Mouse (Mus musculus): ENCODE data around the gene Tmem117. TPM values are rescaled to one million over a fixed set of nuclear protein-coding genes. Genes with fewer than 3 reads are reported as not detected.

Gene Tmem117
- polyA plus RNA-seq, 1 experiment, result 5.2 TPM

DNA sequence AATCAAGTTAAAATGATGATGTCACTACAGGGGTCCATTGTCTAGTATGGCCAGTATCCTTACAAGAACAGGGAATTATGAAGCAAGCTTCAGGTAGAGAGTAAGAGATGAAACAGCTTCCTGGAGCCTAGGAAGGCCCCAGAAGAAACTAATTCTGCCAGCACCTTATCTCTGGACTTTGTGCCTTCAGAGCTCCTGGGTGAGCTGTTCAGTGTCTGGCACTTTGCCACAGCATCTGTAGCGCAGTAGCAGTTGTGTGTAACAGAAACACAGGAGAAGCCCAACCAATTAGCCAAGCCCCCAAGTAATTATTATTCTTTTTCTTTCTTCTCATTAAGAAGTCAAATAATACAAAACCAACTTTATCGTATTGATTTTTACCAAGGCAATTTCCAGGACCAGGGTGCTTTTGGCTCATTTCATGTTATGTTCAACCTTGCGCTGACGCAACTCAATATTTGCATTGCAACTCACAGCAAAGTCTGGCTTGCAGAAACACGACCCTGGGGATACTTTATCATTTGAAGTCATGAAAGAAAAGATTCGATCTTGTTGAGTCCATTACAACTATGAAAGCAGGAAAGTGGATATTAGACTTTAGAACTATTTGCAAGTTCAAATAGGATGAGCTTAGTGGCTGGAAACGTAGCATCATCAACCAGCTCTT is 322.5 kb downstream of the Tmem117 start:
- no peak overlapping the region for H3K27ac ChIP-seq (ENCODE audit: insufficient read depth, low read depth, low read length)
- no peaks in the 10 kb centered on the region for H3K36me3 ChIP-seq (ENCODE audit: control insufficient read depth, insufficient read depth, low read length)
- H3K4me3 ChIP-seq (ENCODE audit: low read depth, low read length), result no peak overlapping the region
- TF ChIP-seq CTCF (IDR thresholded peaks at IDR 0.05; ENCODE audit: extremely low read depth, insufficient read length, insufficient replicate concordance, low read depth, low read length) (no peak), POLR2A (IDR thresholded peaks at IDR 0.05; ENCODE audit: low read depth, low read length) (no peak)
- no peaks in the 10 kb centered on the region for H3K27me3 ChIP-seq (ENCODE audit: control insufficient read depth, insufficient read depth, low read length)
- H3K4me1 ChIP-seq (ENCODE audit: control insufficient read depth, insufficient read depth, insufficient read length, low read length), result no peaks in the 10 kb centered on the region
- 32% methylated on average over 7 of the region's 7 CpGs for WGBS

DNA sequence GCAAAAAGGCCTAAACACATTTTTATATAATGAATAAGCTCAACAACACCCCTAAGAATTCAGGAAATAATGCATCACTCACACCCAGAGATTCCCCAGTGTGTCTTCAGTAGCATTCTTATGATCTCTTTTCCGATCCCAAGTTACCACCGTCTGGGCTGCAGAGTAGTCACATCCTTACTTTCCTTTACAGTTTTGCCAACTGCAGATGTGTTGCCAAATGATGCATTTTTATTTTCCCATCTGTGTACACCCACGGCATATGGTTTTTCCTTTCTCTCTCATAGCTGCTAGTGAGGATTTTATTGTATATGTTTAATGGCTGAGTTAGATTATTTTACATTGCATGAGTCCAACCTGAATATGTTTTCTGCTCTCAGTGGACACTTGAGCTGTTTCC is 327.7 kb downstream of the Tmem117 start:
- Histone ChIP-seq H3K27ac (ENCODE audit: insufficient read depth, low read depth, low read length) (no peak overlapping the region), H3K4me1 (ENCODE audit: control insufficient read depth, insufficient read depth, insufficient read length, low read length) (no peaks in the 10 kb centered on the region; the same call in 1 of the 2 replicates), H3K27me3 (ENCODE audit: control insufficient read depth, insufficient read depth, low read length) (no peaks in the 10 kb centered on the region), H3K36me3 (ENCODE audit: control insufficient read depth, insufficient read depth, low read length) (no peaks in the 10 kb centered on the region), H3K4me3 (ENCODE audit: low read depth, low read length) (no peak overlapping the region)
- TF ChIP-seq CTCF (IDR thresholded peaks at IDR 0.05; ENCODE audit: extremely low read depth, insufficient read length, insufficient replicate concordance, low read depth, low read length) (no peak), POLR2A (IDR thresholded peaks at IDR 0.05; ENCODE audit: low read depth, low read length) (no peak)
- WGBS, result 71% methylated on average over 3 of the region's 3 CpGs

DNA sequence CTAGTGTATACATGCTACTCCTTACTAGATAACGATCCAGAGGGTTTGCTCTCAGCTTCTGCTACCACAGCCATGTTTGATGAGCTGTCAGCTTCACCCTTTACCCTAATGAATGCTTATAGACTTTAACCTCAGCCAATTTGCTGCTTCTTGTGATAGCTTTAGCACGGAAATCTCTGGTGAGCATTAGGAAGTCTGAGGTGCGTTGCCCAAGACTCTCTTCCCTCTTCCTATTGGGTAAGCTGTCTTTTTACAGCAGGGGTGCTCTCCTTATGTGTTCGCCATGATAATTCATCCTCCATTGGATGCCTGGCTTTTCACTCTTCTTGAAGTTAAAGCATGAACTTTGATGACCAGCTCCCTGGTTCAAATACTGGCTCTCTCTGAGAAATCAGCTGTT is 328.2 kb downstream of the Tmem117 start:
- no peak overlapping the region for H3K4me3 ChIP-seq (ENCODE audit: low read depth, low read length)
- TF ChIP-seq CTCF (IDR thresholded peaks at IDR 0.05; ENCODE audit: extremely low read depth, insufficient read length, insufficient replicate concordance, low read depth, low read length) (no peak), POLR2A (IDR thresholded peaks at IDR 0.05; ENCODE audit: low read depth, low read length) (no peak)
- H3K4me1 ChIP-seq (ENCODE audit: control insufficient read depth, insufficient read depth, insufficient read length, low read length), result no peaks in the 10 kb centered on the region; the same call in 1 of the 2 replicates
- 39% methylated on average over 4 of the region's 4 CpGs for WGBS
- no peaks in the 10 kb centered on the region for H3K36me3 ChIP-seq (ENCODE audit: control insufficient read depth, insufficient read depth, low read length)
- no peaks in the 10 kb centered on the region for H3K27me3 ChIP-seq (ENCODE audit: control insufficient read depth, insufficient read depth, low read length)
- no peak overlapping the region for H3K27ac ChIP-seq (ENCODE audit: insufficient read depth, low read depth, low read length)

DNA sequence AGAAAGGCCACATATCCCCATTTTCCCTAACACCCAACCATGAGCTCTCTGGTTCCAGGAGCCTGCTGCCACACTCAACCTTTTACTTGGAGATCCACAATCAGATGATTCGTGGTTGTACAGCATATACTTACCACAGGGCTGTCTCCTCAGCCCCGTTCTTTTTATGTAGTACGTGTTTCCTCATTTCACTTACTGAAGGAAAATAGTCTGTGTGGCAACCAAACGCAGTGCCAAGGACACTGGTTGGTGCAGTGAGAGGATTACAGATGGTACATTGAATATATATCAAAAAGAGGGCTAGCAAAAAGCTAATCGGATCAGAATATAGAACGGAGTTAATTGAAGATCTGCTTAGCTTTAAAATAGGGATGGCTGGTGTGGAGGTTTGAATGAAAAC is 338.0 kb downstream of the Tmem117 start:
- Histone ChIP-seq H3K36me3 (ENCODE audit: control insufficient read depth, insufficient read depth, low read length) (no peaks in the 10 kb centered on the region), H3K27me3 (ENCODE audit: control insufficient read depth, insufficient read depth, low read length) (no peaks in the 10 kb centered on the region), H3K4me3 (ENCODE audit: low read depth, low read length) (no peak overlapping the region), H3K27ac (ENCODE audit: insufficient read depth, low read depth, low read length) (no peak overlapping the region), H3K4me1 (ENCODE audit: control insufficient read depth, insufficient read depth, insufficient read length, low read length) (peaks cover 12% of the 10 kb centered on the region; the same call in 1 of the 2 replicates)
- TF ChIP-seq POLR2A (IDR thresholded peaks at IDR 0.05; ENCODE audit: low read depth, low read length) (no peak), CTCF (IDR thresholded peaks at IDR 0.05; ENCODE audit: extremely low read depth, insufficient read length, insufficient replicate concordance, low read depth, low read length) (no peak)
- WGBS, result 47% methylated on average over 6 of the region's 6 CpGs

DNA sequence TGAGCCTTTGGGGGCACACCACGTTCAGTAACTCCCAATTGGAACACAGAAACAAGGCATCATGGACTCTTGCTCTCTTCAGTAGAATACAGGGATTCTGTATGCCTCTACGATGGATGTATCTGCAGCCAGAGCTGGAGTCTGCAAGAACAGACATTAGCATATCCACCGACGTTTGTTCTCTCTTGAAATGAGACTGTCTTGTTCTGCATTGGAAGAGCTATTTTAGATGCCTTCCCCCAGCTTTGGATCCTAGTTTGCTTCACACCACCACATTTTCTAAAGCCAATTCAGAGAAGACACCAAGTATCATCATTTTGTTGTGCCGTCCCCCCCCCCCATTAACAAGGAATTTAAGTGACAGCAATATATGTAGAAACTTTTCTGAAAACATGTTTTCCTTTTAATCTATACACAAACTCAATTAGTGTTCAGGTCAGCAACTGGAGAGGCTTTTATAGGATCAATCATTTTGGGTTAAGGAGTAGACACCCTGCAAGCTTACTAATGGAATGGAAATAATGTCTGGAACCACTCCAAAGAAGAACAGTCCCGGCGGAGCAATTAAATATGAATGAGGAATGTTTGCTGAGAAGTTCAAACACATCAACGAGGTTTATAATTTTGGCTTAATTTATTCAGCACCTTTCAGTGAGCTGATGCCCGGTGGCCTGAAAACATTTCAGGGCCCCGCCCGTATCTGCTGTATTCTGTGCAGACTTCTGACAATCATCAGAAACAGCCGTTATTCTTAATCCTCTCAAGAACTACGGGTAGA is 339.6 kb downstream of the Tmem117 start:
- H3K4me3 ChIP-seq (ENCODE audit: low read depth, low read length), result no peak overlapping the region
- H3K4me1 ChIP-seq (ENCODE audit: control insufficient read depth, insufficient read depth, insufficient read length, low read length), result peaks cover 12% of the 10 kb centered on the region; the same call in 1 of the 2 replicates
- TF ChIP-seq POLR2A (IDR thresholded peaks at IDR 0.05; ENCODE audit: low read depth, low read length), result no peak
- no peaks in the 10 kb centered on the region for H3K27me3 ChIP-seq (ENCODE audit: control insufficient read depth, insufficient read depth, low read length)
- no peak overlapping the region for H3K27ac ChIP-seq (ENCODE audit: insufficient read depth, low read depth, low read length)
- WGBS, result 55% methylated on average over 13 of the region's 13 CpGs
- H3K36me3 ChIP-seq (ENCODE audit: control insufficient read depth, insufficient read depth, low read length), result no peaks in the 10 kb centered on the region

DNA sequence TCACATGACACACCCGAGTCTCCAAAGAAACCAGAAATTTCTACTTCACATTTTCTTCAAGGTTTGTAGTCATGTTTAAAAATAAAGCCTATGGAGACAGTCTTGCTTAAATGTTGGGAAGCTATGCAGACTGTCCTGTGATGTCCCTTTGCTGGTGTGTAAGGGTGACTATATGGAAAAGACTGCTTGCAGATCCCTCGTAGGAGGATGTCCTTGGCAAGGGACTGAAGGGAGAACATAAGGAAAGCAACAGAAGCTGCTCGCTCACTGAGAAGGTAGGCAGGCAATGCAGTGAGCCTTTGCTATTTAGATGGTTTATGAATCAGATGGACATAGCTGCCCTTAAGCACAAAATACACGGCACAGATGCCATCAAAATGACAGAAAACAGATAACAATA is 352.8 kb downstream of the Tmem117 start:
- no peak for TF ChIP-seq POLR2A (IDR thresholded peaks at IDR 0.05; ENCODE audit: low read depth, low read length)
- no peak for TF ChIP-seq CTCF (IDR thresholded peaks at IDR 0.05; ENCODE audit: extremely low read depth, insufficient read length, insufficient replicate concordance, low read depth, low read length)
- Histone ChIP-seq H3K4me1 (ENCODE audit: control insufficient read depth, insufficient read depth, insufficient read length, low read length) (no peaks in the 10 kb centered on the region), H3K36me3 (ENCODE audit: control insufficient read depth, insufficient read depth, low read length) (no peaks in the 10 kb centered on the region), H3K27ac (ENCODE audit: insufficient read depth, low read depth, low read length) (no peak overlapping the region), H3K27me3 (ENCODE audit: control insufficient read depth, insufficient read depth, low read length) (no peaks in the 10 kb centered on the region), H3K4me3 (ENCODE audit: low read depth, low read length) (no peak overlapping the region)
- WGBS, result 86% methylated on average over 4 of the region's 4 CpGs

DNA sequence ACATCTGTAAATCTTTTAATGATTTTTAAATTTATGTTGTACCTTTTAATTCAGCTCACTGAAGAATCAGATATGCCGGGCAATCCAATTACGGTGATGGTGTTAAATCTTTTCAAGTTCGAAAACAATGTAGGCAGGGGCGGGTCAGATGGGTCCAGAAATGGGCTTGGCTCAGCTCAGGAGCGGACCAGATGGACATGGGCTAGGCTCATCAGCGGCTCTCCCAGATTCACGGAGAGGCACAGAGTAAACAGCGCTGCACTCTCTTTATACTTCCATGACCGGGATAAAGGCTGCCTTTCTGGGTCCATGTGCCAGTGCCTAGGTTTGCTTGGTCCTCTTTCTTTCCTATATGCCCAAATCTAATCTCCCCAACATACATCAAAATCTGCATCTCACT is 366.3 kb downstream of the Tmem117 start:
- no peaks in the 10 kb centered on the region for H3K36me3 ChIP-seq (ENCODE audit: control insufficient read depth, insufficient read depth, low read length)
- WGBS, result 92% methylated on average over 9 of the region's 9 CpGs
- no peak overlapping the region for H3K4me3 ChIP-seq (ENCODE audit: low read depth, low read length)
- no peaks in the 10 kb centered on the region for H3K4me1 ChIP-seq (ENCODE audit: control insufficient read depth, insufficient read depth, insufficient read length, low read length)
- no peaks in the 10 kb centered on the region for H3K27me3 ChIP-seq (ENCODE audit: control insufficient read depth, insufficient read depth, low read length)
- TF ChIP-seq POLR2A (IDR thresholded peaks at IDR 0.05; ENCODE audit: low read depth, low read length), result no peak
- TF ChIP-seq CTCF (IDR thresholded peaks at IDR 0.05; ENCODE audit: extremely low read depth, insufficient read length, insufficient replicate concordance, low read depth, low read length), result no peak
- no peak overlapping the region for H3K27ac ChIP-seq (ENCODE audit: insufficient read depth, low read depth, low read length)

Data from small intestine, adult 2 months (tissue).